Mouse (Mus musculus): ENCODE results near the gene Ccnjl. TPM values are rescaled to one million over a fixed set of nuclear protein-coding genes. Genes with fewer than 3 reads are reported as not detected.

The Ccnjl gene
- total RNA-seq, 2 experiments from 2014 or later, result 1.0 to 1.3 TPM

GRCm38 (mm10) chr11:43569188-43569587 lies 40.6 kb downstream of the Ccnjl start:
- DNase-seq, result no peak

- peak; percentile 58 for DNase-seq
Measured at GRCm38 (mm10) chr11:43569595-43569994, 41.0 kb downstream of the Ccnjl start.

DNA sequence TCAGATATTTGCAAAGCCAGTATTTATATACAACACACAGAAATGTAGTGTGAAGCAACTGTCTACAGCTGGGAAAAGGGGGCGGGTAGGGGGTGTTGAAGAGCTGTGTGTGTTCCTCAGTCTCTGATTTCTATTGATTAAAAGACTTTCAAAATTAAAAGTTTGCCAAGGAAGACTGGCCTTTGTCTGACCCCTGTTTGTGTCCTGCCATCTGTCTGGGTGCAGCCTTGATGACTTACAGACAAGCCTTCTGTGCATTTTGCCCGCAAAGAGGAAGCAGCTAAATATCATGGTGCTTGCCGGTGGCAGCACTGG lies 46.4 kb downstream of the Ccnjl start:
- DNase-seq, result no peak

- DNase-seq, result no peak
Measured at GRCm38 (mm10) chr11:43575376-43576151, 47.0 kb downstream of the Ccnjl start.

GRCm38 (mm10) chr11:43577713-43578478 lies 49.3 kb downstream of the Ccnjl start:
- no peak for DNase-seq

- DNase-seq, result no peak
Measured at GRCm38 (mm10) chr11:43585211-43586005, 56.8 kb downstream of the Ccnjl start.

DNA sequence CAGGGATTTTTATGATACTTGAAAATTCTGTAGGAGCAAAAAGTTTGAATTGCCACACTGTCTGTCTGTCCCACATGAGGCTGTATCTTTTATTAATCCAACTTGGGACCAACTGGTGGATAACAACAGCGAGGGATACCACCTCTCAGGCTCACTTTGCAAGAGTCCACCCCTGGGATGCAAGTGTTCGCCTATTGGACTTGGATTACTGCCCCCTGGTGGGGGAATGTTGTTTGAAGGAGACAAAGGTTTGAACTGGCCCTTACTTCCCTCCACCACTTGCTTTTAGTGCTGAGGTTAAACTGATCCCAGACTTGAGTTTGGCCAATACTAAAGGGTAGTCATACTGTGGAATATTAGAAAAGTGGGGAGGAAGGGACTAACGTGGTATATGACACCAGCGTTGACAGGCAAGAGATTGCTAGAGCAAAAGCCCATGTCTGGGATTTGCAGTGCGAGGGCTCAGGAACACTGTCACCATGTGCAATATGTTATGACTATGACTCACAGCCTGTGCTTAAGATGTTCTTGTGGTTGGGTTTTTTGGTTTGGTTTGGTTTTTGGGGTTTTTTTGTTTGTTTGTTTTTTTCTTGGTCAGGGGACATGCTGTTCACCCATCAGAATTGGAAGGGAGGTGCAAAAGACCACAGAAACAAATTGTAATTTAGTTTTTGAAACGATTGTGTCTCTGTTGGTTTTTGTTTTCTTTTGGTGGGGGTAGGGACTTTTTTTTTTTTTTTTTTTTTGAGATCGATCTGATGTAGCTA lies 57.9 kb downstream of the Ccnjl start, which contains the start of gene 4933415A04Rik:
4933415A04Rik (plus strand) TSS at position 717 of the 767 bp plus-strand sequence.
- peak; percentile 82 for DNase-seq

DNA sequence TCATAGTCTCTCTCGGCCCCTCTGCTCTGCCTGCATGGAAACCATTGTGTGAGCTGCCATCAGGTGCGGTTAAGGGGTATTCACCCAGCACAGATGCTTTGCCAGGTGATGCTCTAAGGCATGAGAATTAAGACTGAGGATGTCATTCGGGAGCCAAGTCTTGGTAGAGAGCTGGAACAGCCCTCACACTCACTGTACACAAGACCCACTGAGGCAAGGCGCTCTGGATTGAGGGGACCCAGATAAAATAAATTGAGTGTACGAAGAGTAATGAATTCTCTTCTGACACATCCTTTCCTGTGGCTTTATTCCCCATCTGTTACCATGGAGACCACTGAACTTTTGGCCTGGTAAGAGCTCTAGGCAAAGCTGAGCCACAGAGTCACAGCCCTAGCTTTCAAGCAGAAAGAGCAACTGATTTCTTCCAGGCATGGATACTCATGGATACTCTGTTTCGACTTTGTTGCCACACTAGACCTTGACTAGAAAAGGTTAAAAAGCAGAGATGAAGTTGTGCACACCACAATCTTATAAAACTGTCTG lies 61.0 kb downstream of the Ccnjl start:
- DNase-seq, result no peak

GRCm38 (mm10) chr11:43601440-43601839 lies 72.9 kb downstream of the Ccnjl start, which contains the start of gene Fabp6:
TSS of gene Fabp6 (minus strand) at chr11:43601540.
- no peak for DNase-seq

- DNase-seq, result no peak
Measured at GRCm38 (mm10) chr11:43604207-43604606, 75.6 kb downstream of the Ccnjl start.

DNA sequence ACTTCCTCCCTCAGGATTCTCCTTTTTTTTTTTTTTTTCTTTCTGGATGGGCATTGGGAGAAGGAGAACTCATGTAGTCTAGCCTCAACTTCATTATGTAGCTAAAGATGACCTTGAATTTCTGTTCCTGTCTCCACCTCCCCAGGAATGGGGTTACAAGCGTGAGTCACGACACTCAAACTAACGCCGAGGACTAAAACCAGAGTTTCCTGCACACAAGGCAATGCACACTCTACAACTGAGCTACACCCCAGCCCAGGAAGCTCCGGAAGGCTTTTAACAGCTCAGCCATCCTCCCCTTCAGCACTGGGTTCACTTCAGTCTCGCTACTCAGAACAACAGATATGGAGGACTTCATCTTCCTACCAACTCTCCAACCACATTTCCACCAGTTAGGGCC lies 76.3 kb downstream of the Ccnjl start:
- DNase-seq, result no peak

GRCm38 (mm10) chr11:43605859-43606258 lies 77.3 kb downstream of the Ccnjl start:
- no peak for DNase-seq

DNA sequence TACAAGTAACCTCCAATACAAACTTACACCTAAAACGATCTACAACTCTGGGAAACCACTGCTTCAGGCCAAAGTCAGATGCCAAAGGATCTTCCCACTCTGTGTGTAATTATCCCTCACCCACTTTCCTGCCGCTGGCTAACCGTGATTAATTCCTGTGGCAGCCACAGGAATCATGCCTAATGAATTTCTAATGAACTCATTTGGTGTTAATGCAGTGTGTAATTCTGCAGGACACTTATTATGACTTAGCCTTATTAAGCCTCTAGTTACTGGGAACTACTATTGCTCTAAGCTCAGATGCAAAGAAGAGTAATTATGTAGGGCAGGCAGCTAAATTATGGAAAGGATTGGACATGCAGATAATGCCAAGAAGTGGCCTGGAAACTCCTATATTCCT lies 79.9 kb downstream of the Ccnjl start:
- DNase-seq, result no peak

DNA sequence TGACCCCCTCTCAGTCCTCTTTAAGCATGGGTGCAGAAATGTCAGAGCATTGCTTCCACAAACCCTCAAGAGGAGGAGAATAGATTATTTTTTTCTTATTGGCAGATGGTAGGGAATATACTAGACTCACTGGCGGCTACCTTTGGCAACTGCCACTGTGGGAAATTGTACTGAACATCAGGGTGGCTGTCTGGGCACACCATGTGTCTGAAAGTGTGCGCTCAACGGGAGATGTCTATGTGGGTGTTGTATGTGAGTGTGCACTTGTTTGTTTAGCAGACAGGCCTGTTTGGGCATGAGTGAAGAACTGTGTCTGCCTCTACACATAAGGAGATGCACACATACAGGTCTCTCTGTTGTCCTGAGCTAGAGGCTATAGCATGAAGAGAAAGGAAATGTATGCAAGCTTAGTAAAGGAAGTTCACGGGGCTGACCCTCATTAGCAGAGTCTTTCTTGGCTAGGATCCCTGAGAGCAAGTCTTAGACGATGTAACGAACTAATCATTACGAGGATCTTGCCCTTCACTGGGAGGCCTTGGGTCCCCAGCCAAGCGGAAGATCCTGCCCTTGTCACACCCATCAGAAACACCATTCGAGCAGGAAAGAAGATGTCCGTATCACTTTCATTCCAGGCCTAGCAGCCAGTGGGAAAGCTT lies 81.5 kb downstream of the Ccnjl start:
- DNase-seq, result no peak

- DNase-seq, result no peak
Measured at GRCm38 (mm10) chr11:43610662-43611033, 82.1 kb downstream of the Ccnjl start.

DNA sequence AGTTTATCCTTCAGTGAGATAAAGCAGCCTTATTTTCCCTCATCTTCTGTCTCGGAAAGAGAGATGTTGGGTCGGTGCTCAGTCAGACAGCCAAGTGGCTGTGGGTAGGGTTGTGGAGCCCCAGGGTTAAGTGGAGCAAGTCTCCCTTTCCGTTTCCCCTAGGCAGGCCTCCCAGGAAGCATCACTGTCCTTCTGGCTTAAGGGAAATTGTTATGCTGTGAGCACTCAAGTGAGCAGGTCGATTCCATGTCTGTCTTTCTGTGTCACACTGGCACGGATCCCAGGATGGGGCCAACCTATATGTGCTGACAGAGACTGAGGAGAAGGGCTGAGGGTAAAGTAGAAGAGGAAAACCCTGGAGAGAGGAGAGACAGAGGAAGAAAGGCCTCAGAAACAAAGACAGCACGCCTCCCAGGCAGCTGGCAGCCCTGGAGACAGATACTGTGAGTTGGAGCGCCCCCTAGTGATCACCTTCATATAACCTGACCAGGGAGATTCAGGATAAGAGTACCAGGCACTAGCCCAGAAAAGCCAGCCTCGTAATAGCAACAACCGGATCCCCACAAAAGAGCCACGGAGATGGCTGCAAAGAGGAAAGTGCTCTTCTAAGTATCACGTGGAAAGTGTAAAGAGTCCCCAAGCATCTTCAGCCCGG lies 84.4 kb downstream of the Ccnjl start:
- DNase-seq, result peak; percentile 82

- DNase-seq, result peak; percentile 26
Measured at GRCm38 (mm10) chr11:43617924-43618323, 89.3 kb downstream of the Ccnjl start.

DNA sequence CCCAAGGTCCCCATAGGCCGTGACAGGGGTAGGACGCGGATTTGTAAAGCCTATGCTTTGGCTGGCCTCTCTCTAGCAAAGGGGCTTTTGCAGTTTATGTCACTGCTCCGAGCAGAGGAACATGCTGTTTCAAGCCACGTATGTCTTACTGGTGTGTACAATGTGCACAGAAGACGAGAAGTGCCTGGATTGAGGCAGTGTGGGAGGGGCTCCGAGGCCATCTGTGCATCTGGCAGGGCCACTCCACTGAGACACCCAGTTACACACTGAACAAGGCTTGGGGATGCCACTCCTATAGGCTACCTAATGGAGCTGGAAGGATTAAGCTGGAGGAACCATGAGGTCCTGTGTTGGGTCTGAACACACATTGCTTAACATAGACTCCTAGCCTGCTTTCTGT lies 89.8 kb downstream of the Ccnjl start:
- DNase-seq, result no peak

GRCm38 (mm10) chr11:43621769-43622168 lies 93.2 kb downstream of the Ccnjl start:
- DNase-seq, result no peak

GRCm38 (mm10) chr11:43624341-43624740 lies 95.8 kb downstream of the Ccnjl start:
- no peak for DNase-seq

Measured in gastrocnemius, postnatal 10 days (tissue).